Mouse (Mus musculus) splenic B cell, adult 2 months (primary cell): ENCODE data around the gene Mn1.

Experiments
- DNase-seq: peaks from one replicate; pipeline ENCODE4 v3.0.0-alpha.2; 2011; ENCODE audit warnings: low read depth, low spot score
- H3K27me3 ChIP-seq: 2 replicates; pipeline ENCODE4 v1.6.1; 2012; ENCODE audit warnings: mild to moderate bottlenecking, low read length, moderate library complexity, mixed read lengths; ENCODE audit not compliant: control insufficient read depth, poor library complexity, insufficient read depth, severe bottlenecking
- H3K36me3 ChIP-seq: 2 replicates; pipeline ENCODE4 v1.6.1; 2012; ENCODE audit warnings: mild to moderate bottlenecking, low read length, moderate library complexity, mixed read lengths; ENCODE audit not compliant: control insufficient read depth, poor library complexity, insufficient read depth, severe bottlenecking

Gene Mn1

DNA sequence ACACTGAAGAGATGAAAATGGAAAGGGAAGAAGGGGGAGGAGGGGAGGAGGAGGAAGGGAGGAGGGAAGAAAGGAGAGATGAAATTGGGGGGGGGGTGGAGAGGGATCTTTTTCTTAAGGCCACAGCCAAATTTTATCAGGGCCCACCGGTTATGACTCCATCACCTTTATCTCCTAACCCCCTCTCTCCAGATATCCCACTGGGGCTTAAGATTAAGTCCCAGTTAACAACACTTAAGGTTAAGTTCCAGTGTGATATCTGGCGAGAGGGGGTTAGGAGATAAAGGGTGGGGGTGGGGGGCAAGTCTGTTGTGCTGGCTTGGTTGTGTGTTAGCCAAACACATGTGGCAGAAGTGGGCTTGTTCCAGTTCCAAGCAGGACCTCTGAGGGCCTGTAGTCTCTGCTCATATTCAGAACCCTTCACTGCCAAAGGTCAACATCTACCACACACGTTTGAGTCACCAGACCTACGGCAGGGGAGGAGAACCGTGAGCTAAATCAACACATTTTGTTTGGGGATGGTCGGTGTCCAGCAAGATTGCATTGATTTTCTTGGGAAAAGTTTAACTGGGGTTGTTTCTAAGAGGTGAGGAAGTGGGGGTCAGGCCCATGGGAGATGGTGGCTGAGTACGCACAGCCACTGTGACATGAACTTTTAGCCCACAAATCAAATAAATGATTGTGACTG lies 52.2 kb downstream of the Mn1 start:
- H3K36me3 ChIP-seq: no peaks in the 10 kb centered on the region
- no peaks in the 10 kb centered on the region for H3K27me3 ChIP-seq
- no peak for DNase-seq

DNA sequence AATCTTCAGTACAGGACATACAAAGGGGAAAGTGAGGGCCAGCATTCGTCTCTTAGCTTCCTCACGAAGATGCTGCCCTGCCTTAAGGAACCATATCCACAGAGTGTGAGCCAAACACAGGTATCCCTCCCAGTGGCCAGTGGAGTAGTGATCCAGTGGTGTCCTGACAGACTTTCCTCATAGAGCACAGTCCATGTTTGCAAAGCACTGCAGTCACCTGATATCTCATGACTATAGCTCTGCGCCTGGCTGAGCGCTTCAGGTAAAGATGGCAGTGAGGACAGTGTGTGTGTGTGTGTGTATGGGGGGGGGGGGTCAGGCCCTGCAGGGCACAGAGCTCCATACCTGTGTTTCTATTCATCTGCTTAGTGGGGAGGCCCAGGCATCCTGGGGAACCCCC lies 53.7 kb downstream of the Mn1 start:
- no peaks in the 10 kb centered on the region for H3K36me3 ChIP-seq
- no peaks in the 10 kb centered on the region for H3K27me3 ChIP-seq
- DNase-seq: no peak

DNA sequence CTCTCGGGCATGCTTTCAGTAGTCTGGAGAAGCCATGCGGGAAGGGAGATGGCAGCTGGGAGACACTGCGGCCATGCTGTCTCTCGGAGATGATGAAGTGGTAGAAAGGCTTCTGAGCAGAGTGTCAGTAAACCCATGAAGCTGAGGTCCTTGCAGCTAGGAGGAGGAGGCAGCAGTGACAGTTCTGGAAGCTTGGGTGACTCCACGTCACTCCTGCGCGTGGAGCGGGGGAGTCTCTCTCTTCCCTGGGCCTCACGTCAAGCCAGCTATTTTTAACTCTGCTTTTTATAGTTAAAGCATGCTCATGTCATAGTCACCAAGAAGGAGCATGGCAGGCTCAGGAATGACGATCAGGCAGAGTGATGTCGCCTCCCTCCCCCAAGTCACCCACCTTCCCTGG lies 56.3 kb downstream of the Mn1 start:
- DNase-seq: no peak

DNA sequence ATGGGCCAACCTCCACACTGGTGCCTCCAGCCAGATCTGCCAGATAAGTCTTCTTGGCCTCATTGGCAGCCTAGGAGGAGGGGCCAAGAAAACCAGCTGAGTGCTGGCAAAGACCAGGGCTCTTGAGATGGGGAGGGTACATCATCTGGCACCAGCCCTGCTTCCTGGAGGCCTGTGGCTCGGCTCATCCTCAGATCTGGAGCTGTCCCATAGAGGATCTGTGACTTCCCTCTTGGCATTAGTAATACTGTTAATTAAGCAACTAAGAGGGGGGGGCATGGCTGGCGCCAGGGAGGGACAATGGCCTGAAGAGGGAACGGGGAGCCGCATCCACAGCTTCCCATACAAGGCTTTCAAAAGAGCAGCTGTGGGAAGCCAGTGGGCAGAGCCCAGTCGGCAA lies 58.6 kb downstream of the Mn1 start:
- DNase-seq: no peak
- Histone ChIP-seq H3K36me3 (no peaks in the 10 kb centered on the region), H3K27me3 (no peaks in the 10 kb centered on the region)

More for the DNA sequence above, 56.3 kb downstream of the Mn1 start:
- Histone ChIP-seq H3K36me3 (no peaks in the 10 kb centered on the region), H3K27me3 (no peaks in the 10 kb centered on the region)

DNA sequence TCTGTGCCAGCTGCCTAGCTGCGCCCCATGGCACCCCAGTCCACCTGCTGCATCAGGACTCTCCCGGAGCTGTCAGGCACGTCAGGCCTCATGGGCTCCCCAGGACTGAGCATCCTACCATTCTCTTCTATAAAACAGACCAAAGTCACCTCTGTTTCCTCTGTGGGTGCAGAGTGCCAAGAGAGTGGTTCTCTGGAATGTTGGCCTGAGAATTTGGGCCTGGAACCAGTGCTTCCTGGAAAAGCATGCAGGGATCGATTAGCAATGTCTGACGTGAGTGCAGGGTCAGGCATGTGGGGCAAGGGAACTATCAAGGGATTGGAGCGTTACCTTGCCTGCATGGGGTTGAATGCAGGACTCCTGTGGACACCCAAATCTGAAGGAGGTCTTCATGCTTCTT lies 59.0 kb downstream of the Mn1 start:
- Histone ChIP-seq H3K36me3 (no peaks in the 10 kb centered on the region), H3K27me3 (no peaks in the 10 kb centered on the region)
- DNase-seq: no peak

DNA sequence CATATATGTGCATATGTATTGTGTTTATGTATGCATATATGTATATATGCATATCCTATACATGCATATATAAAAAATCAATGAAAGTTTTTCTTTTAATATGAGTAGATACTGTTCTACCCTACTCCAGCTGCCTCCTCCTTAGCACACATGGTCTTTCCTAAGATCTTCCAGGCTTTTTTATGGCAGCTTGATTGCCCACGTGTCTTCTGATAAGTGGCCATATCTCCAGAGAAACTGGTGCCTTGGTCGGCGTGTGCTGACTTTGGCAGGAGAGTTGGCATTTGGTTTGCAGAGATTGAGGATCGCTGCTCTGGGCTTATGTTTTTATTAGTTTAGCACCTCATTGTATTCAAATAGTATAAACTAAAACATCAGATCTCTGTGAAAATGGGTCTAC lies 68.7 kb downstream of the Mn1 start:
- DNase-seq: no peak

DNA sequence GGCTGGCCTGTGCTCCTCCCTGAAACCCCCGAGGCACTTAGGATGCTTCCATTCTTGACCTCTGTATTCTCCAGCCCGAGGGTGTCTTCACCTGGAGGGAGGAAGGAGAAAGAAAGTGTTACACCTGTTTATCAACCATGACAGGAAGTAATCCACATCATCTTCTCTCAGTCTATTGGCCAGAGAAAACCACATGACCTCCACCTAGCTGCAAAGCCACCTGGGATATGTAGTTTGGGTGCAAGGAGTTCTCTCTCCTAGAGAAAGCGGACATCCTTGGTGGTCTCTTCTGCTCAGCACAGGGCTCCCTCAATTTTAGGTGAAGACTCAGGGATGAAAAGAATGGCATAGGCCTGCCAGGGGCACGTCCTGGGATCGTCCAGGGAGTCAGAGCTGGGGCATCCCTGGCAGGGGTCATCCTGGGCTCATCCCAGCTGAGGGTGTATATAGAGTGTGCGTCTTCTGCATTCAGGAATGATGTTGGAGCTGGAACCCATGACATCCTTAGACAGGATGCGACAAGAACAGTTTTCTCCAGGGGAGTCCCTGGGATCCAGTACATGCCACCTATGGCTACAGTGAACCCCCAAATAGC lies 72.0 kb downstream of the Mn1 start:
- Histone ChIP-seq H3K27me3 (no peaks in the 10 kb centered on the region), H3K36me3 (no peaks in the 10 kb centered on the region)
- no peak for DNase-seq

More for the DNA sequence above, 68.7 kb downstream of the Mn1 start:
- Histone ChIP-seq H3K36me3 (no peaks in the 10 kb centered on the region), H3K27me3 (no peaks in the 10 kb centered on the region)

DNA sequence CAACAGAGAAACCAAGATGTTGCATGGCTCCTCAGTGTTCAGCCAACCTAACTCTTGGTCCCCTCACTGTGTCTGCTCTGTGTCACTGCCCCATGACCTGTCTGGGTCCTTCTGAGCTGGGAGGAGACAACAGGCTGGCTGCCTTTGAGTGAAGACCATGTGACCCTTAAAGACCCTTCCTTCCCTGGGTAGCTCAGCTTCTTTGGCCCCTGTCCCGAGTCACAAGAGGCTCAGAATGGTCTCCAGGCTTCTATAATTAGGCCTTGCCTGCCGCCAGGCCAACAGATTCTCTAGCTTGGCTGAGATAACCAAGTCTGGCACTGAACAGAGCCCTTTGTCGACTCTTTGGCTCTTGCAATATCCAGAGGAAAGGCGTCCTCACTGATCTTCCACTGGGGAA lies 73.4 kb downstream of the Mn1 start:
- H3K36me3 ChIP-seq: no peaks in the 10 kb centered on the region
- no peaks in the 10 kb centered on the region for H3K27me3 ChIP-seq
- DNase-seq: no peak

DNA sequence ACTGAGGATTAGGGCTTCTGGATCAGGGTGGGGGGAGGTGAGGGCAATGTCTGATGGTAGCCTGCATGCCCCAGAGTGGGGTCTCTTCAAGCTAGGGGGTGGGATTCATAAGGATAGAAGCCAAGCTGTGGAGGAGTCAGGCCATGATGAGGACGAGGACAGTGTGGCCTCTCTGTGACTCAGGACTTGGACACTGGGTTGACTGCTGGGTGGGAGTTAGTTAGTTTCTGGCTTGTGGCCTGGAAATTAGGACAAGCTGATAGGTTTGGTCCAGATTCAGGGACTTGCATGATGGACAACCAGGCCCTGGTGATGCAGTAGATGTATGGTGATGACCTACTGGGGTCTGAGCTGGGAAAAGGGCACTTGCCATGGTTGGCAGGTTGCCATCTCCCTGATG lies 74.3 kb downstream of the Mn1 start:
- no peak for DNase-seq
- Histone ChIP-seq H3K27me3 (no peaks in the 10 kb centered on the region), H3K36me3 (no peaks in the 10 kb centered on the region)

DNA sequence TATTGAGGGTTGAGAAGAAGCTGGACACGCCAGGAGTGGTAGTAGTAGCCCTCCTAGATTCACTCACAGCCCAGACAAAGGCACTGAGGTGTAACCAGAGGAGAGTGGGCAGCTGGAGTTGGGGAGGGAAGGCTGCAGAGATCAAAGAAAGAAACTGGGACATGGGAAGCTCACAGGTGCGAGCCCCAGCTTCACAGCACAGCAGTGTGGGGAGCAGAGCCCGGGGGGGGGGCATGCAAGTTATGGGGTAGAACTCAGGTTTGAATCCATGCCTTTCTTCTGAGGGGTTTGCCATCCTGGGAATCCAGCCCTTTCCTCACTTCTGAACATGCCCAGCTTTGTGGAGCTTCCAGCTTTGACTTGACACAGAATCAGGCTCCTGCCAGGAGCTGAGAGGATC lies 82.9 kb downstream of the Mn1 start:
- DNase-seq: no peak
- Histone ChIP-seq H3K36me3 (no peaks in the 10 kb centered on the region), H3K27me3 (no peaks in the 10 kb centered on the region)

DNA sequence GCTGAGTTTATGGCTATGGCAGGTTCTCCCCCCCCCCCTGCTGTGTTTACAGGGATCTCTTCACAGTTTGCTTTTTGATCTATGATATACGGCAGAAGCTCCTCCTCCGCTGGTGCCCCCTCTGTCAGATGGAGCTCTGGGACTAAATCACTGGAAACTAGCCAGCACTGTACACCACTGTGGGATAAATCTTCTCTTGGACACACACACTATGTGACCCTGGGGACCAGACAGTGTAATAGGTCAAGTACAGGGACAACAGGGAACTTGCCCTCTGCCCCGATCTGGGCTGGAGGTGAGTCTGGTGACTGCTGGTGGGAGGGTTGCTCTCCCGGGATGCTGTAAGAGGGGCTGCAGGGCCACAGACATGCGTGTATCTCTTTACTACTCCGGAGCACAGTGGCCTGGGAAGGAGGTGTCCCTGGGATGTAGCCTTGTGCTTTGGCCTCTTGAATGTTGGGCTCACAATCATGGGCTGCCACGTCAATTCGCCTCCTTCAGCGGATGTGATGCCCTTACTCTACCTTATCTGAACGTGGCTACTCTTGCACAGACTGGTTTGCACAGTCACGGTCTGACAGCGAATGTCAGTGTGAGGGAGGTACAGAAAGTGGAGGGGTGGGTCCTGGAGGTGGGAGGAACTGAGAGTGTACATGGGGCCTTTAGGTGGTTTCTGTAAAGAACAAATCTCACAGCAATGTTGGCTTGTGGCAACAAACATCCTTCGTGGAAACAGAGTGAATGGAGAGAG lies 84.7 kb downstream of the Mn1 start:
- Histone ChIP-seq H3K36me3 (no peaks in the 10 kb centered on the region), H3K27me3 (no peaks in the 10 kb centered on the region)
- peak; percentile 24 for DNase-seq

DNA sequence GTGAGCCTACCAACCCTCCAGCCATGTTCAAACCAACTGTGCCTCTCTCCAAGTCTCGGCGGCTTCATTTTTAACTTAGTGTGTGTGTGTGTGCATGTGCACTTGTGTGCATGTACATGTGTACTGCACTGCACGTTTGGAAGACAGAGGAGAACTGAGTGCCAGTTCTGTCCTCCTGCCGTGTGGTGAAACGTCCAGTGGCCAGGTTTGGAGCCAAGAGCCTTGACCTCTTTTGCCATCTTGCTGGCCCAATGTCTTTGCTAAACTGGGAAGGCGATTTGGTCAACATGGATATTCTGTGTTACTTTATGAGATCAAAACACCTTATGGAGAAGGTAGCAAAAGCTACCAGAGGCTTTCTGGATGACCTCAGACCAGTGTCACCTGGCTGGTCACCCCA lies 88.1 kb downstream of the Mn1 start:
- no peak for DNase-seq
- H3K36me3 ChIP-seq: no peaks in the 10 kb centered on the region
- no peaks in the 10 kb centered on the region for H3K27me3 ChIP-seq

DNA sequence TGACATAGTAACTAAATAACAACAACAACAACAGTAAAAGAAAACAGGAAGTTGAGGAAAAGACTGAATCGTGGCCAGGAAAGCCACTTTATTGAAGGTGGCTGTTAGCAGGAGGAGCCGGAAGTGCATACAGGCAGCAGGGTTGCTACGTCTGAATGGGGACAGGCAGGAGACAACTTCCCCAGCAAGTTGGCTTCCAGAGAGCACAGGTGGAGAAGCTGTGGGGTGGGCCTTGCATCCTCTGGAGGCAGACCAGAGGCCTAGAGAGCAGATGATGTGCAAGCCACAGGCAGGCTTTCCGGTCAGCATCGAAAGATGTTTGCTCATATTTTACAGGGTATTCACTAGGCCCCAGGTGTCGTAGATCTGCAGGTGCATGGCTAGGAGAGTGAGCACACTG lies 88.7 kb downstream of the Mn1 start:
- Histone ChIP-seq H3K36me3 (no peaks in the 10 kb centered on the region), H3K27me3 (no peaks in the 10 kb centered on the region)
- no peak for DNase-seq

DNA sequence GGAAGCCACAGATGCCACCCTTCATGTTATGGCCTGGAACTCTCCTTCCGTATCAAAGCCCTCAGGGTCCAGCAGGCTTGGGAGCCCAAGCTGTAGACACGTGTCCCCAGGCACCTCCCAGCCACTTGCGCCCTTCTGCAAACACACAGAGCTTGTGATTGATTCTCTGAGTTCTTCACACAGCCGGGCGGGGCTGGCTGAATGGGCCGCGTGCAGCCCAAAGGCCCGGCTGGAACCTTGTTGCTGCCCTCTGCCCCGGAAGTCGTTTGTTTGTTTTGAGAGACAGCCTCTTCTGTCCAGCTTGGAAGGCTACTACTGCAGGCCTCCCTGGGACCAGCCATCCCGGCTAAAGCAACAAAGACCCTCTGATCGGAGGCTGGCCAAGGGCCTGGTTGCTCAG lies 89.2 kb downstream of the Mn1 start:
- no peaks in the 10 kb centered on the region for H3K27me3 ChIP-seq
- H3K36me3 ChIP-seq: no peaks in the 10 kb centered on the region
- no peak for DNase-seq
